Mouse (Mus musculus) CH12.LX (cell line): ENCODE results near the gene Mrps18c. TPM values are rescaled to one million over a fixed set of nuclear protein-coding genes. Genes with fewer than 3 reads are reported as not detected.
A peak's percentile ranks its signal among the peaks of the same experiment; 100 is the strongest.

ENCODE experiments used
- DNase-seq: peaks from one replicate; pipeline ENCODE4 v3.0.0-alpha.2; 2013; ENCODE audit errors: extremely low read depth
- H3K27ac ChIP-seq: 2 replicates; pipeline ENCODE4 v1.5.1; 2012; ENCODE audit warnings: low read depth, mild to moderate bottlenecking, control low read depth, moderate library complexity; ENCODE audit not compliant: insufficient read depth
- H3K27me3 ChIP-seq: replicated peaks from 2 replicates; pipeline ENCODE3; 2012; ENCODE audit warnings: inconsistent platforms
- H3K36me3 ChIP-seq, 2 experiments: replicated peaks in 1 of 2; 2 replicates each; pipeline versions ENCODE3 to v1.6.1; 2012; ENCODE audit warnings: inconsistent platforms in 1 of 2, low read length in 1 of 2, mild to moderate bottlenecking in 1 of 2, mixed read lengths in 1 of 2, moderate library complexity in 1 of 2; ENCODE audit not compliant: control insufficient read depth in 1 of 2, insufficient read depth in 1 of 2
- H3K4me1 ChIP-seq, 2 experiments: 2 replicates each; pipeline ENCODE4 v1.6.1; 2012; ENCODE audit warnings: inconsistent platforms in 1 of 2, moderate library complexity in 1 of 2; ENCODE audit not compliant: insufficient read depth in 2 of 2, control insufficient read depth in 1 of 2
- H3K4me2 ChIP-seq: 2 replicates; pipeline ENCODE4 v1.6.1; 2012; ENCODE audit warnings: low read depth, mild to moderate bottlenecking, control low read depth; ENCODE audit not compliant: poor library complexity, insufficient read depth, severe bottlenecking
- H3K4me3 ChIP-seq, 3 experiments: fragments of 150-350 bp in 1 of 3; sonication (generic) in 1 of 3; replicated peaks in 1 of 3; 2 replicates each; pipeline versions ENCODE3 to v1.5.1; 2011 to 2012; ENCODE audit warnings: low read depth in 2 of 3, low read length in 2 of 3, mild to moderate bottlenecking in 2 of 3, moderate library complexity in 2 of 3, control low read depth in 1 of 3, improper control_type of control experiment in 1 of 3, inconsistent platforms in 1 of 3, mixed read lengths in 1 of 3; ENCODE audit not compliant: poor library complexity in 1 of 3
- H3K79me2 ChIP-seq: replicated peaks from 2 replicates; pipeline ENCODE4 v1.6.1; 2012; ENCODE audit warnings: mild to moderate bottlenecking, moderate library complexity; ENCODE audit not compliant: control insufficient read depth, poor library complexity, insufficient read depth, severe bottlenecking; ENCODE audit errors: extremely low read depth
- H3K9ac ChIP-seq: 2 replicates; pipeline ENCODE4 v1.6.1; 2012; ENCODE audit warnings: low read depth, mild to moderate bottlenecking, control low read depth, moderate library complexity; ENCODE audit not compliant: insufficient read depth
- H3K9me3 ChIP-seq: replicated peaks from 2 replicates; pipeline ENCODE3; 2012; ENCODE audit warnings: low read length, inconsistent platforms, mixed read lengths
- BHLHE40 ChIP-seq: IDR thresholded peaks from 2 replicates; pipeline ENCODE4 v1.6.1; 2011; ENCODE audit warnings: mild to moderate bottlenecking, low read depth, low read length, improper control_type of control experiment
- CHD1 ChIP-seq: IDR thresholded peaks from 2 replicates; pipeline ENCODE4 v1.6.1; 2012; ENCODE audit warnings: low read depth, low read length, improper control_type of control experiment, inconsistent platforms
- CHD2 ChIP-seq: IDR thresholded peaks from 2 replicates; pipeline ENCODE4 v1.6.1; 2011; ENCODE audit warnings: low read length, improper control_type of control experiment
- CTCF ChIP-seq, 2 experiments: IDR thresholded peaks in 1 of 2; conservative IDR thresholded peaks in 1 of 2; 2 replicates each; pipeline ENCODE4 v1.5.1; 2011 to 2012; ENCODE audit warnings: low read depth in 2 of 2, low read length in 2 of 2, improper control_type of control experiment in 1 of 2, inconsistent platforms in 1 of 2, mild to moderate bottlenecking in 1 of 2, moderate library complexity in 1 of 2
- E2F4 ChIP-seq: IDR thresholded peaks from 2 replicates; pipeline ENCODE4 v1.6.1; 2011; ENCODE audit warnings: low read depth, low read length, improper control_type of control experiment; ENCODE audit not compliant: insufficient replicate concordance
- ELF1 ChIP-seq: IDR thresholded peaks from 2 replicates; pipeline ENCODE4 v1.6.1; 2014; ENCODE audit warnings: low read depth, mild to moderate bottlenecking, inconsistent platforms, low read length, improper control_type of control experiment
- EP300 ChIP-seq: IDR thresholded peaks from 2 replicates; pipeline ENCODE4 v1.6.1; 2011; ENCODE audit warnings: low read length, improper control_type of control experiment
- ETS1 ChIP-seq: conservative IDR thresholded peaks from 2 replicates; pipeline ENCODE4 v1.6.1; 2012; ENCODE audit warnings: low read depth, mild to moderate bottlenecking, inconsistent platforms, low read length, improper control_type of control experiment, moderate library complexity
- GABPA ChIP-seq: IDR thresholded peaks from 2 replicates; pipeline ENCODE4 v1.6.1; 2012; ENCODE audit warnings: low read depth, low read length, improper control_type of control experiment, inconsistent platforms; ENCODE audit not compliant: insufficient replicate concordance
- HCFC1 ChIP-seq: IDR thresholded peaks from 2 replicates; pipeline ENCODE4 v1.6.1; 2012; ENCODE audit warnings: low read depth, mild to moderate bottlenecking, inconsistent platforms, low read length, improper control_type of control experiment
- IRF4 ChIP-seq: IDR thresholded peaks from 2 replicates; pipeline ENCODE4 v1.6.1; 2014; ENCODE audit warnings: low read depth, mild to moderate bottlenecking, inconsistent platforms, low read length, improper control_type of control experiment
- JUND ChIP-seq: conservative IDR thresholded peaks from 2 replicates; pipeline ENCODE4 v1.6.1; 2011; ENCODE audit warnings: low read depth, low read length, improper control_type of control experiment
- KAT2A ChIP-seq: IDR thresholded peaks from 2 replicates; pipeline ENCODE4 v1.6.1; 2012; ENCODE audit warnings: low read length, improper control_type of control experiment, inconsistent platforms; ENCODE audit not compliant: insufficient replicate concordance
- MAFK ChIP-seq: IDR thresholded peaks from 2 replicates; pipeline ENCODE4 v1.6.1; 2011; ENCODE audit warnings: low read length, improper control_type of control experiment; ENCODE audit not compliant: insufficient replicate concordance
- MAX ChIP-seq: IDR thresholded peaks from 2 replicates; pipeline ENCODE4 v1.6.1; 2011; ENCODE audit warnings: low read length, improper control_type of control experiment
- MAZ ChIP-seq: IDR thresholded peaks from 2 replicates; pipeline ENCODE4 v1.6.1; 2012; ENCODE audit warnings: low read depth, mild to moderate bottlenecking, inconsistent platforms, low read length, improper control_type of control experiment, moderate library complexity
- MEF2A ChIP-seq: IDR thresholded peaks from 2 replicates; pipeline ENCODE4 v1.6.1; 2014; ENCODE audit warnings: low read depth, mild to moderate bottlenecking, inconsistent platforms, low read length, improper control_type of control experiment, borderline replicate concordance
- MYC ChIP-seq: IDR thresholded peaks from 2 replicates; pipeline ENCODE4 v1.6.1; 2011; ENCODE audit warnings: low read depth, mild to moderate bottlenecking, improper control_type of control experiment, low read length
- NELFE ChIP-seq: IDR thresholded peaks from 2 replicates; pipeline ENCODE4 v1.6.1; 2011; ENCODE audit warnings: low read depth, low read length, improper control_type of control experiment
- POLR2A ChIP-seq: IDR thresholded peaks from 2 replicates; pipeline ENCODE4 v1.6.1; 2011; ENCODE audit warnings: low read depth, mild to moderate bottlenecking, improper control_type of control experiment, low read length
- POLR2AphosphoS2 ChIP-seq: IDR thresholded peaks from 2 replicates; pipeline ENCODE4 v1.6.1; 2011; ENCODE audit warnings: low read depth, low read length, improper control_type of control experiment
- RAD21 ChIP-seq: IDR thresholded peaks from 2 replicates; pipeline ENCODE4 v1.6.1; 2011; ENCODE audit warnings: low read depth, mild to moderate bottlenecking, low read length, improper control_type of control experiment, moderate library complexity
- RCOR1 ChIP-seq: conservative IDR thresholded peaks from 2 replicates; pipeline ENCODE4 v1.6.1; 2012; ENCODE audit warnings: low read depth, mild to moderate bottlenecking, inconsistent platforms, low read length, improper control_type of control experiment
- SIN3A ChIP-seq: IDR thresholded peaks from 2 replicates; pipeline ENCODE4 v1.6.1; 2012; ENCODE audit warnings: low read length, improper control_type of control experiment, inconsistent platforms
- TBP ChIP-seq: conservative IDR thresholded peaks from 2 replicates; pipeline ENCODE4 v1.6.1; 2011; ENCODE audit warnings: low read depth, low read length, improper control_type of control experiment
- TCF12 ChIP-seq: IDR thresholded peaks from 2 replicates; pipeline ENCODE4 v1.6.1; 2014; ENCODE audit warnings: low read depth, mild to moderate bottlenecking, inconsistent platforms, low read length, improper control_type of control experiment
- UBTF ChIP-seq: IDR thresholded peaks from 2 replicates; pipeline ENCODE4 v1.6.1; 2012; ENCODE audit warnings: low read depth, mild to moderate bottlenecking, inconsistent platforms, low read length, improper control_type of control experiment, moderate library complexity
- ZMIZ1 ChIP-seq: IDR thresholded peaks from 2 replicates; pipeline ENCODE4 v1.6.1; 2012; ENCODE audit warnings: low read depth, mild to moderate bottlenecking, inconsistent platforms, low read length, improper control_type of control experiment
- dilution Hi-C: fragments of 300-500 bp; cut with MboI; formaldehyde crosslinking; loops from 2 replicates; pipeline ENCODE4 v1.14.3; 2020; ENCODE audit warnings: low sequenced_read_pairs; ENCODE audit not compliant: extremely low pct_unique_long_range_greater_than_20kb, extremely low pct_ligation_motif_present
- in situ Hi-C: fragments of 300-500 bp; cut with MboI; formaldehyde crosslinking; loops from 3 replicates; pipeline ENCODE4 v1.14.3; 2019; ENCODE audit warnings: low sequenced_read_pairs, low pct_ligation_motif_present, low pct_unique_long_range_greater_than_20kb, mixed read lengths
- polyA plus RNA-seq: library from polyadenylated mRNA; unstranded; fragments of >175 nt; gene quantifications from 2 replicates; pipeline ENCODE4 v1.2.1, GENCODE M21; 2012; ENCODE audit warnings: low read depth; ENCODE audit not compliant: insufficient read length
- total RNA-seq, 2 experiments: library from RNA; depleted of rRNA; stranded (reverse); fragments of 300-350 nt in 1 of 2; fragments of >200 nt in 1 of 2; gene quantifications; 2 replicates each; pipeline ENCODE4 v1.2.3; 2012 to 2014

Gene Mrps18c
- total and polyA plus RNA-seq, 3 experiments: 87.2 to 216 (median 111) TPM

DNA sequence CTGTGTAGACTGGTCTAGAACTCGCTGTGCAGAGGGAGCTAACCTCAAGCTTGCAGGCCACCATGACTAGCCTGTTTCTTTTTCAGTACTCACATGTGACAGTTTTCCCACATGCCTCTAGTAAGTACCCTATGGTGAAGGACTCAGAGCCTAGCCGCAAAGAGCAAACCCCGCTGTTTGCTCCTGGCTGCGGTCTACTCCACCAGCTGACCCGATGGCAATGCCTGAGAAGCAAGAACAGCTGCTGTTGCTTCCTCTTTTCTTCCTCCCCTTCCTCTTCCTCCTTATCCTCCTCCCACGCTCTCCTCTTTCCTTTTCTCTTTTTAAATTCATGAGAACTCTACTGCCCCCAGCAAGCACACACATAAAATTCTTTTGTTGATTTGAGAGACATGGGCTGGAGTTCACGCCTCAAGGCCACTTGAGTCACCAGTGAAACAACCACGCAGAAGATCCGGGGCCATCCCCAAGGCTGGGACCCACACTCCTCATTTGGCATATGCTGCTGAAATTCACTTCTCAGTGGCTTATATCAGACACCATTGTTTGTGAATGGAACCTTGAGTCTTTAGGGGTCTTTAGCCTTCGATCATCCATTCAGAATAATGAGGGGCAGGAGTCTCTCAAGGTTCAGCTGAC is 47.7 kb upstream of the Mrps18c start:
- DNase-seq: peak; percentile 76
- peak overlapping the region; percentile 5; the same call in 1 of the 2 replicates for H3K4me2 ChIP-seq
- peaks cover 21 to 53% of the 10 kb centered on the region in 2 experiments for H3K4me1 ChIP-seq
- dilution Hi-C loops: no loop called here
- in situ Hi-C loops: no loop called here
- H3K27ac ChIP-seq: peak overlapping the region; percentile 66
- no peak overlapping the region for H3K4me3 ChIP-seq
- H3K9ac ChIP-seq: 0 out of 2 replicates have a peak overlapping the region, but pooled peaks have one; percentile 6
- TF ChIP-seq TCF12 (peak; percentile 84), MYC (peak; percentile 76), RCOR1 (no peak), CHD1 (no peak), ZMIZ1 (no peak), RAD21 (no peak; the same call in 1 of the 2 replicates), POLR2A (0 out of 2 replicates have a peak, but pooled peaks have one; percentile 26), UBTF (no peak), E2F4 (no peak), BHLHE40 (peak; percentile 77), ETS1 (peak; percentile 99), POLR2AphosphoS2 (no peak), JUND (no peak), SIN3A (peak; percentile 61; the same call in 1 of the 2 replicates), KAT2A (no peak), IRF4 (peak; percentile 58), HCFC1 (no peak), MEF2A (peak; percentile 38; the same call in 1 of the 2 replicates), EP300 (peak; percentile 73), NELFE (no peak), GABPA (no peak), CHD2 (no peak), MAX (0 out of 2 replicates have a peak, but pooled peaks have one; percentile 39), TBP (0 out of 2 replicates have a peak, but pooled peaks have one; percentile 29), ELF1 (no peak), MAZ (no peak), MAFK (no peak), CTCF (conservative IDR thresholded peaks at IDR 0.05 in 1 of 2, IDR thresholded peaks at IDR 0.05 in 1 of 2; ENCODE audit: low read depth in 2 of 2, low read length in 2 of 2) (peak in 1 of 2 experiments; percentile 9; a peak in 1 of 4 replicates)
- H3K36me3 ChIP-seq: no peaks in the 10 kb centered on the region
- H3K79me2 ChIP-seq: no peaks in the 10 kb centered on the region
- peaks cover 4% of the 10 kb centered on the region for H3K9me3 ChIP-seq
- no peaks in the 10 kb centered on the region for H3K27me3 ChIP-seq
